Mouse (Mus musculus) left cerebral cortex, postnatal 36 days (tissue): ENCODE data around the gene Selenos. TPM values are rescaled to one million over a fixed set of nuclear protein-coding genes. Genes with fewer than 3 reads are reported as not detected.
"Not testable (repeated sequence)": the region's sequence is repeated elsewhere in the genome, so short reads cannot be mapped to it uniquely, and the experiment has no call there.

Source experiments
- DNase-seq, 2 experiments: peaks; one replicate each; pipeline ENCODE4 v3.0.0; 2021 to 2022; ENCODE audit warnings: low spot score in 2 of 2, mixed read lengths in 1 of 2
- intact Hi-C: fragments of 180-260 bp; cut with DNase I; formaldehyde crosslinking; loops from one replicate; pipeline ENCODE4 v1.15.1; 2025
- total RNA-seq, 2 experiments: library from RNA; stranded (reverse); gene quantifications; 2 replicates each; pipeline ENCODE4 v1.2.3; 2021

Selenos gene
- total RNA-seq: 10 to 100 TPM; 47.7 to 54.5 TPM

DNA sequence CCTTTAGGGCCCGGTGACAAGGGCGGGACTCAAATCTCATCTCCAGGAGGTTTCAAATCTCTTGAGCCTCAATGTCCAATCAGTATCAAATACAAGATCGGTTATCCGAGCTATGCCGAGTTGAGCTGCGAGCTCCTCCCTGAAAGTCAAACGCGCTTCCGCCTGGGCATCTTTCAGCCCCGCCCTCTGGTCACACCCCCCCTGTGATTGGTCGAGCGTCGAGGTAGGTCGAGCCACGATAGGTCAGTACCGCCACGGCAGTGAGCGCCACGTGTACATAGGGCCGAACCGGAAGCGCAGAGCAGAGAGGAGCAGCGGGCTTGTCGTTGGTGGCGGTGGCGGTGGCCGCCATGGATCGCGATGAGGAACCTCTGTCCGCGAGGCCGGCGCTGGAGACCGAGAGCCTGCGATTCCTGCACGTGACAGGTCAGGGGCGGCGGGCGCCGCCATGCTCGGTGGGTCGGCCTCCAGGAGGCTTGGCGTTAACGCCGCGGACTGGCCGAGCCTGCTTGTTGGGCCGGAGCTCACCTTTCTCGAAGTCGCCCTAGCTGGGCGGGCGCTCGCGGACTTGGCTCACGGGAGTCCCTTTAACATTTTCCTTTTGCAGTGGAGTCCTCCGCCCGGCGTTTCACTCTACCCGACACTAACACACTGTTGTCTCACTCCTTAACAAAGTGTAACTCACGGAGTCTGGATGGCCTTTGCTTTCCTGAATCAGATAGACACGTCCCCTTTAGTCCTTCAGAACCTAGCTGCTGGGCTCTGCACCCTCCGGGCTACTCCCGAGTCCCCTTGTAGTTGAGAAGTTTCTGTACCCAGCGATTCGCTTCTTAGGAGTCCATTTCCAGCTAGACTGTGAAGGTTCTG is at the start of gene Selenos:
Selenos (plus strand) TSS at position 286 of the 867 bp plus-strand sequence.
- DNase-seq: peak; percentile 93 to 95
- intact Hi-C loops: no loop called here

DNA sequence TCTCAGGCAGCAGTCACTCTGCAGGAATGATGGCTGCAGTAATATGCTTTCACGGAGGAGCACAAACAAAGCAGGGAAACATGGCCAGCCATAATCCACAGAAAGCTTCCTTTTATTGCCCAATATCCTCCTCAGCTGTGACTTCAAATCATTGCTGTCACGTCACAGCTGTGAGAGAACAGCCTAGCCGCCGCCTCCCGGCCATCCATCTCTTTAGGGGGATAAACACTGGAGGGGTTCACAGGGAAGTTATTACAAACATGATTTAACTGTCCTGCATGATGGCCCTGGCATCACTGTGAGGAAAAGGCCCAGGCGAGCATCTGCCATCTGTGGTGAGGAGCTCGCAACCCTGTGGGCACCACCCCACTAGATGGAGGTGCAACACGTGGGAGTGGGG is 42.6 kb upstream of the Selenos start:
- DNase-seq: no peak
- intact Hi-C loops: loop anchor here (5.0 kb wide), 1 partner anchor 300 kb away; no protein-coding TSS in a partner anchor

DNA sequence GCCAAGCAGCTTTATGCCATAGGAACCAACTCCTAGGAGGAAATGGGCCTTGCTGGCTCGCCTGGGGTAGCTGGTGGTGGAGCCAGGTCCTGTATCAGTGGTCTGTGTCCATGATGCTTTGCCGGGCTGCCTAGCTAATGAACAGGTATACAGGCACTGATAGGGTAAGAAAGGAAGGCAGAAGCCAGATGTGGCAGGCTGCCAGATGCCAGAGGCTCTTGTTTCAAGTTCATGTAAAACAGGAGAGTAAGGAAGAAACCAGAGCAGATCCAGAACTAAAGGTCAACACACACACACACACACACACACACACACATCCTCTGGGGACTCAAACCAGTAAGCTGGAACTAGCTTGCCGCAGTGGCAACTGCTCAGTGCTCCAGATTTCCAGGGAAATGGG is 41.2 kb upstream of the Selenos start:
- DNase-seq: no peak
- intact Hi-C loops: loop anchor here (5.0 kb wide), 1 partner anchor 301 kb away; no protein-coding TSS in a partner anchor

DNA sequence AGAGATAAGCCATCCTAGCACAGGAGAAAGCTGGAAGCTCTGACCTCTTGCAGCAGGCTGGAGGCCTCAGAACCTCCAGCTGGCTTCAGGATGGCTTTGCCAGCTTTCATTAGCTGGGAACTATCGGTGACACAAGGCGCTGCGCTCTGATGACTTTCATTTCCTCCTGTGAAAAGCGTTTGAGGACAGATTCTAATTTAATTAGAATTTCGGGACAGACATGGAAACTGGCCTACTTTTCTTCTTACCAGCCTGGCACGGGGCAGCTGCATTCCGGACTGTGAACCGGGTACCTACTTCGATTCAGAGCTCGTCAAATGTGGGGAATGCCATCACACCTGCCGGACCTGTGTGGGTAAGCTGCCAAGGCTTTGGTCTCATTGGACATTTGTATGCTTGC is 40.7 kb upstream of the Selenos start:
- intact Hi-C loops: loop anchor here (5.0 kb wide), 1 partner anchor 301 kb away; no protein-coding TSS in a partner anchor
- no peak for DNase-seq

DNA sequence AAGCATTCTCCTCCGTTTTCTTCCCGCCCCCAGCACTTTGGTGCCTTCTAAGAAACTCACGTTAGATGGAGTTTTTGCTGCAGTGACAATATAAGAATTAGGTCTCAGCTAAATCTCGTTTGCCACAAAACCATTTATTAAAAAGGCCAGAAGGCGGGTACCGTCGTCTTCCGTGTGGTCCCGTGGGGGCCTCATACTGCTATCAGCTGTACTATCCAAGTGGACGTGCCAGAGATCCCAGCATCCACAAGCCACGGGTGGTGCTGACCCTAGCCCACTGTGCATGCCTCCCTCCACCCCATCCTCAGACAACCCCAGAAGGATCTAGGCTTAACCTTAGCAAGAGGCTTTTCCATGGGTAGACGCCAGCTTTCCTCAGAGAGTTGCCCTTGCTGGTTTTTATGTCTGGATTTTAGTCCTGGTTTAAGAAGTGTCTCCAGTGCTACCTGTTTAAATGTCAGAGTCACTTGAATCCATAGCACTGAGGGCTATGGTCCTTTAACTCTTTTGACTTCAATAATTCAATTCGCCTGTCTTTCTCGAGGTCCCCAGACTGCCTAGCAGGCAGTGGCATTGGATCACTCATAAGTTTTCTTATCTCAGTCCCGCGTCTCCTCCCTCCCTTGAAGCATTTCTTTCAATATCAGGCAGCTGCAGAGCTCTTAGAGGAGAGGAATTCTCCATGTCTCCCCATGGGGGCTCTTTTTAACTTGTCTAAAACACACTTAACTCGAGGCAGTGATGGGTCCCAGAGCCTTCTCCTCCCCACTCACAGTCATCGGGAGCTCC is 39.2 kb upstream of the Selenos start:
- no peak for DNase-seq
- intact Hi-C loops: no loop called here

DNA sequence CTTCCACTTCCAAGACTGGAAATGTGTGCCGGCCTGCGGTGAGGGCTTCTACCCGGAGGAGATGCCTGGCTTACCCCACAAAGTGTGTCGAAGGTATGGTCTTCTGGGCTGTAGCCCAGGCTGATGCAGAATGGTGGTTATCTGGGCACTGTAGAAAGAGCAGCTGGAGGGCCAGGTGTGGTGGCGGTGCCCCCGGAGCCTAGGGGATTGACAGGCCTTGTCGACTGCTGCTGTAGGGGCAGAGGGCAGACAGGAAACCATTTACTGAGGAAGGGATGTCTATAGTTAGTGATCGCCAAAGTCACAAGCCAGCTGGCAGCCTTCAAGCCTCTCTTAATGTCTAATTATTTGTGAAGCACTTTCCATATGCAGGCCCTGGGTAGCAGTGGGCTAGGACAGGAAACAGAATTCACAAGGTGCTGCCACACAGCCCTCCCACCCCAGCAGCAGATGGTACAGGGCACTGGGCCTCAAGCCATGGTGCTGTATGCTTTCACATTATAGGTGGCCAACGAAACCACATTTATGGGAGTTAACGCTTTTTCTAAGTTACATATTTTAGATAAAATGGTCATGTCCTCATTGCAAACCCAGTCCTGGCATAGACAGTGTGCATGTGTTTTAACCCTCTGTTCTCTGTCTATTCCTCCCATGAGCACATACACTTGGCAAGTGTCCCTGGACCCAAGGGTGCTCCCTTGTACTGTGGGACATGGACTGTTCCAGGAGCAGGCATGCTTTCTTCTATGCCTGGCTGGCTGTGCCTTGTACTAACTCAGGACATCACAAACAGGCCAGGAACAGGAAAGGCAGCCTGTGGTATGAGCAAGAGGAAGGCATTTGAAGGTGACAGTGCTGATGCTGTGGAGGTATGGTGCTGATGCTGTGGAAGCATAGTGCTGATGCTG is 35.6 kb upstream of the Selenos start, which contains the start of gene Gm45213:
Gm45213 (plus strand) TSS at position 51 of the 908 bp plus-strand sequence.
- intact Hi-C loops: no loop called here
- no peak for DNase-seq

DNA sequence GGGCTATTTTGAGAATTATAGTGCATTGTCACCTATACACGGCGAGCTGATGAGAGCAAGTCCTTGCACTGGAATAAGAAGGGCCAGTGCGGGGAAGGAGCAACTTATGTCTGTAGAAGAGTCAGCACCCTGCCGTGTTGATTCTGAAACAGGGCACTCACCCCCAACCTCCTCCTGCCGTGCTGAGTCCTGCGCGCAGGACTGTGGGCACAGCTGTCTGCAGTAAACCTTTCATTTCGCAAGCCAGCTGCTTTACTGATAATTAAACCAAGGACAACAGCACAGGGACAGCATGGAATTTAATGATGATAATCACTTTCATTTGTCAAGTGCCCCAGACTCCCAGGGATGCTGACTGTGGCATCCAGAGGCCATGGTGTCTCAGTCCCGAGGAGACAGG is 34.8 kb upstream of the Selenos start:
- intact Hi-C loops: no loop called here
- DNase-seq: no peak

DNA sequence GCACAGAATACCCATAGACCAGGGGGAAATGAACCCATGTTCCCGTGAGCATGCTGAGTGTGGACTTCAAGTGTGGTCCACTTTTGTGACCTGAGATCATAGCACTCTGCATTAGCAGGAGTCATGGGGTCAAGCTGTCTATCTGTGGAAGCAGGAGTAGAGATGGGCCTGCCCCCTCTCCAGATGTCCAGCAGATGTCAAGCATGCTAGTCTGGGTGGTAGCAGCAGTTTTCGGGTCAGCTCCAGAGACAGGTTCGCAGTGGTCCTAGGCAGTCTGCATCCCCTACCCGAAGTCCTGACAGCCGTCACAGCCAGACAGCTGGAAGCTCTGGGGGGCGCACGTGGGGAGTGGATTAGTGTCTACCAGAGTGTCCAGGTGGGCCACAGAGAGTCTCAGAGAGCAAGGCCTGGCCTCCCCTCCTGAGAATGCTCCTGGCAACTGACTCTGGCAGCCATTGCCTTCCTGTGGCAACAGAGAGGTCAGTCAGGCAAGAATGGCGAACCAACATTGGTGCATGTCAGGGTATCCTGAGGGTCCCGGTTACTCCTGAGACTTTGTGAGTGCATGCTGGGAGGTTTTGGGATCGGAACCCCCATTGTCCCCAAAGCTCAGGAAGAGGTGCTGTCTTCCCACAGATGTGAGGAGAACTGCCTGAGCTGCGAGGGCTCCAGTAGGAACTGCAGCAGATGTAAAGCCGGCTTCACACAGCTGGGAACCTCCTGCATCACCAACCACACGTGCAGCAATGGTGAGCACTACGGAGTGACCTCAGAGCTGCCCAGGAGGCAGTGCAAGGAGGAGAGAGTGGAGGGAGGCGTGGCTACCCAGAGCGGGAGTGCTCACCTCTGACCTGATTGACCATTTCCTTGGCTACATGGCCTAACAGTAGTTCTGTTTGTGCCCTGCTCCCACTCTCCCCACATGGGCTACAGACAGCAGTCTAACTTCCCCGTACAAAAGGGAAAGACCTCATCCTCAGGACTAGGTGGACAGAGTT is 32.2 kb upstream of the Selenos start:
- DNase-seq: no peak
- intact Hi-C loops: no loop called here

DNA sequence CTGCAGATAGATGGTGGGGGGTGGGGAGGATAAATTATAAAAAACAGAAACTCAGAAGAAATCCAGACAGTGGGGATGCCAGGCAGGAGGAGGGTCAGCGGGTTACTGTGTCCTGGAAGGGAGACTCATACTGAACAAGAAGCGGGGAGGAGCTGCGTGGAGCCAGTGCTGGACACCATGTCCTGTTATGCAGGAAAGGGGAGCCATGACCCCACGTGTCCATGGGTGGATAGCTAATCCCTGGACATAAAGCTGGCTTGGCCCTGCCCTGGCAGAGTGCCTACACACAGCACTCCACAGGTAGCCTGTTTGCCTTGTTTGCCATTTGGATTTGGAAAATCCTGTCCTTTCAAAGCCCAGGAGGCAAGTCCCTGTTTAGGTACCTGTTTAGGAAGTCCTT is 31.5 kb upstream of the Selenos start:
- intact Hi-C loops: no loop called here
- DNase-seq: no peak

DNA sequence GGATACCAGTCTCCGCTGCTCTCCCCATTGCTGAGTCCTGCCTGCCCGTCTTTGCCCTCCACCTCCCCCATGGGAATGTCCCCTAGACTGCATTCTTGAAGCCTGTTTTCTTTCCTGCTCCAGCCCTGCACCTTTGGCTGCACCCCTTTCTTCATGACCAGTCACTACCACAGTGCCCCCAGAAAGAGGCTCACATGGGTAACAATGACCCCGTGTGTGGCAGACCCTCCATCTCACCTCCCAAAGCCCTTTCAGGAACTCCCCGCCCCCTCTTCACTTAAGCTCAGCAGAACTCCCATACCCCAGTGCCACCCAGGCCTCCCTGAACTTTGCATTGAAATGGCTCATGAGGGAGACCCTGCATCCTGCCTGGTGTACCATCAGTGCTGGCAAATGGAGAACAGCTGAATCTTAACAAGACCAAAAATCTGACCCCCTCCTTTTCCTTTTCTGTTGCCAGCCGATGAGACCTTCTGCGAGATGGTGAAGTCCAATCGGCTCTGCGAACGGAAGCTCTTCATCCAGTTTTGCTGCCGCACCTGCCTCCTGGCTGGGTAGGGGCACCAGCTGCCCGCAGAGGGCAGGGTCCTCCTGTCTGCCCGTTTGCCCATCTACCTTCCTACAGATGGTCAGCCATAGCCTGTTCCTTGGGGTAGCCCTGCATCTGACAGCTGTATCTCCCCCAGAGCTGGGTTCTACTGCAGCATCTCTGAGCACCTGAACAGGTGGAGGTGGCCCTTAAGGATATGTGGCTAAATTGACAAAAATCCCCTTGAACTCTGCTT is 30.8 kb upstream of the Selenos start:
- intact Hi-C loops: no loop called here
- DNase-seq: no peak

DNA sequence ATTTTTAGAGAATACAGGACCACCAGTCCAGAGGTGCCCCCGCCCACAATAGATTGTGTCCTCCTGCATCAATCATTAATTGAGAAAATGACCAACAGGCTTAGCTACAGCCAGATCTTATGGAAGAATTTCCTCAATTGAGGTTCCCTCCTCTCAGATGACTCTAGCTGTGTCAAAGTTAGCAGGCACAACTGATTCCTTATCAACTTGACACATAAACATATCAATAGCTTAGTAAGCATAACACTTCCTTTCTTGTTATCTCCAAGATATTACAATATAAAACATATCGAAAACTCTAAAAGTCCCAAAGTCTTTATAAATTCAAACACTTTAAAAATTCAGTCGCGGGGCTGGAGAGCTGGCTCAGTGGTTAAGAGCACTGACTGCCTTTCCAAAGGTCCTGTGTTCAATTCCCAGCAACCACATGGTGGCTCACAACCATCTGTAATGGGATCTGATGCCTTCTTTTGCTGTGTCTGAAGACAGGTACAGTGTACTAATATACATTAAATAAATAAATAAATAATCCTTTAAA is 25.4 kb upstream of the Selenos start:
- intact Hi-C loops: loop anchor here (5.0 kb wide), 1 partner anchor 322 kb away; no protein-coding TSS in a partner anchor
- DNase-seq: no peak

DNA sequence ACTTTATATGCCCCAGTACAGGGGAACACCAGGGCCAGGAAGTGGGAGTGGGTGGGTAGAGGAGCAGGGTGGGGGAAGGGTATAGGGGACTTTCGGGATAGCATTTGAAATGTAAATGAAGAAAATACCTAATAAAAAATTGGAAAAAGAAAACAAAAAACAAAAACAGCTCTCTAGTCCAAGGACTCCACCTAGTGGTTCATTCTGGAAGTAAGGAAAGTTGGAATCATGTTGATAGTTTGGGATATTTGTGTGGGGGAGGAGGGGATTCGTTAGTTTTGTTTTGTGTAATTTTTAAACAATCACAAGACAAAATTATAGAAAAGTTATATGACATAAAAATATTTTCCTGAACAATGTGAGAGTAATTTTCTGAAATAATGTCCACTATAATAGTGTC is 24.1 kb upstream of the Selenos start:
- intact Hi-C loops: loop anchor here (1.0 kb wide), 1 partner anchor 351 kb away; no protein-coding TSS in a partner anchor
- DNase-seq: not testable (repeated sequence)

DNA sequence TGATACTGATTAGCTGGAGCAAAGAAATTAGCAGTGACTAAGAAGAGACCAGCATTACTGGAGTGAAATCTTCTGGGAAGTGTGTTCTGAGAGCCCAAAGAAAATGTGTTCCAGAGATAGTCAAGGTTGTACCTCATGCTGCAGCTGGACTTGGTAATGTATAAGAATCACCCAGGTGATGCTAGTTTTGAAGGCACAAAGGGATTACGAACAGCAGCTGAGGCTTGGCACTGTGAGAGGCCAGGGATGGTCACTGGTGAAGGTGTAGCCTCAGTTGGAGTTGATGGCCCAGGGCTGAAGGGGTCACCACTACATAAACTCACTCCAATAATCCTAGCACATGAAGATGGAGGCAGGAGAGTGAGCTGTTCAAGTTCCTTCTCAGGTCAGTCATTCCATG is 20.7 kb upstream of the Selenos start, which contains the start of gene Snrpa1:
Snrpa1 (plus strand) TSS at position 301 of the 400 bp plus-strand sequence.
- intact Hi-C loops: no loop called here
- no peak for DNase-seq

DNA sequence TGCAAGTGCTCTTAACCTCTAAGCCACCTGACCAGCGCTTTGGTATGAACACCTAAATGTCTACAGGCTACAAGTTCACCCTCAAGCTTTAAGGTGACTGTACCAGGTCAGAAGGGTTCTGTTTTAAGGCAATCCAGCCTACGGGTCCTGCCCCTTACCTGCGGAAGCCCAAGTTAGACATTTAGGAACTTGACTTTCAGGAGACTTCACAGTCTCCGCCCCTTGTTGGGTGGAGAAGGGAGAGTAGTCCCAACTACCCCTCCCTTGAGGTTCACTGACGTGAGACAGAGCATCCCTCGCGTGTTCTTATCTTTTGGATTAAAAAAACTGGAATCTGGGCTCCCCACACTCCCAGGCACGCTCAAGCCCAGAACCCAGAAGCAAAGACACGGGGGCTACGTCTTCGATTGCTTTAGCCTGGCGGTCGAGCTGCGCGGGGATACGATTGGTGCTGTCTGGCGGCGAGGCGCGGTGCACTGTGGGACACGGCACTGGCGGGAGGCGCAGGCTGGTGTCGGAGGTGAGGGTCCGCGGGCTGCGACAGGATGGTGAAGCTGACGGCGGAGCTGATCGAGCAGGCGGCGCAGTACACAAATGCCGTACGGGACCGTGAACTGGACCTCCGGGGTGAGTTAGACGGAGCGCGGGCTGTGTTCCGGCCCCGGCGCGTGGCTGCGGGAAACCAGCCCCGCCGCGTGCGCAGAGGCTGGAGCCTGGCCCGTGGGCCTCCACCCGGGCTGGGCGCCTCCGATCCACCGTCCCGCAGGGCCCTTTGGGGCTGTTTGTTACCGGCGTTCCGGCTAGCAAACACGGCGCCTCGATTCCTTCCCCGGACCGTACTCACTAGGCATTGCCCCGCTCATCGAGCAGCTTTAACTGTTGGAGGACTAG is 19.1 kb upstream of the Selenos start:
- intact Hi-C loops: no loop called here
- DNase-seq: peak; percentile 90 to 93

DNA sequence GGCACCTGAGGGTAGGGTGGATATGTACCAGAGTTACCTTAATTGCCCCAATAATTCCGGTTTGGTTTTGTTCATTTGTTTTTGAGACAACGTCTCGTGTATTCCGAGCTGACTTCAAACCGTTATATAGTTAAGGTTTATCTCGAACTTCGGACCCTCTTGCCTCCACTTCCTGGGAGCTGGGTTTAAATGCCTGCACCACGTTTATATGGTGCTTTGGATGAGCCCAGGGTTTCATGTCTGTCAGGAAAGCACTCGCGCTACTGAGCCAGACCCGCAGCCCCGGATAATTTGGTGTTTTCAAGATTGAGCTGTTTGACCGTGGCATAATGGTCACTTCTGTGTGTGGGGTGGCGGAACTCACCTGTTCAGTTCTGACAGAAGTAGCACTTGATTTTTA is 18.4 kb upstream of the Selenos start:
- intact Hi-C loops: no loop called here
- DNase-seq: no peak

DNA sequence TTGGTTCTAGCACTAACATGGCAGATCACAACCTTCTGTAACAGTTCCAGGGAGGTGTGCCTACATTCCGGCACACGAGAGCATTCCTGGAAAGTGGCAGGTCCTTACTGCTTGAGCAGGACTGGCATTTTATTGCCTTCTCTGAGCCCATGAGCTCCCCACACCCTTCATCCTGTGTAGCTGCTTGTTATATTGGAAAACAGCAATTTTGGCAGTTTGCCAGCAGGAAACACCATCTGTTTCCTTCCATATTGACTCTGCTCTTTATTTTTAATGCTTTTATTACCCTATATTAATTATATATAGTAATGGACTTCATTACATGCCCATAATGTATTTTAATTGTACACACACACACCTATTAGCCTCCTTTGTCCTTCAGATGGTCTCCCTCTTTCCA is 3.0 kb upstream of the Selenos start:
- DNase-seq: no peak
- intact Hi-C loops: no loop called here
